Mouse (Mus musculus): ENCODE results near the gene Ankrd2.

Ankrd2 gene

GRCm38 (mm10) chr19:42015001-42015400 lies 20.8 kb upstream of the Ankrd2 start:
- no peak for DNase-seq (ENCODE audit: low spot score)

GRCm38 (mm10) chr19:42016251-42016650 lies 19.5 kb upstream of the Ankrd2 start:
- DNase-seq (ENCODE audit: low spot score), result no peak

GRCm38 (mm10) chr19:42016840-42017239 lies 19.0 kb upstream of the Ankrd2 start:
- no peak for DNase-seq (ENCODE audit: low spot score)

- peak; percentile 67 for DNase-seq (ENCODE audit: low spot score)
These were observed 18.2 kb upstream of the Ankrd2 start for GRCm38 (mm10) chr19:42017399-42018247.

GRCm38 (mm10) chr19:42019011-42019522 lies 16.7 kb upstream of the Ankrd2 start:
- no peak for DNase-seq (ENCODE audit: low spot score)

- no peak for DNase-seq (ENCODE audit: low spot score)
These were observed 13.9 kb upstream of the Ankrd2 start for GRCm38 (mm10) chr19:42021681-42022541.

- DNase-seq (ENCODE audit: low spot score), result no peak
These were observed 13.3 kb upstream of the Ankrd2 start for GRCm38 (mm10) chr19:42022542-42022848.

- DNase-seq (ENCODE audit: low spot score), result peak; percentile 87
These were observed 9.6 kb upstream of the Ankrd2 start for GRCm38 (mm10) chr19:42026158-42026557.

GRCm38 (mm10) chr19:42031112-42031511 lies 4.7 kb upstream of the Ankrd2 start:
- no peak for DNase-seq (ENCODE audit: low spot score)

- DNase-seq (ENCODE audit: low spot score), result no peak
These were observed 2.2 kb upstream of the Ankrd2 start for GRCm38 (mm10) chr19:42033611-42034010.

- no peak for DNase-seq (ENCODE audit: low spot score)
These were observed 1.5 kb upstream of the Ankrd2 start for GRCm38 (mm10) chr19:42034146-42034775.

- peak; percentile 41 for DNase-seq (ENCODE audit: low spot score)
These were observed 832 bp upstream of the Ankrd2 start for GRCm38 (mm10) chr19:42034881-42035455.

GRCm38 (mm10) chr19:42036357-42036756 lies 557 bp downstream of the Ankrd2 start:
- no peak for DNase-seq (ENCODE audit: low spot score)

- no peak for DNase-seq (ENCODE audit: low spot score)
These were observed 1.4 kb downstream of the Ankrd2 start for GRCm38 (mm10) chr19:42037167-42037702.

GRCm38 (mm10) chr19:42038310-42038709 lies 2.5 kb downstream of the Ankrd2 start:
- DNase-seq (ENCODE audit: low spot score), result no peak

GRCm38 (mm10) chr19:42043988-42044387 lies 8.2 kb downstream of the Ankrd2 start:
- no peak for DNase-seq (ENCODE audit: low spot score)

GRCm38 (mm10) chr19:42045269-42046102 lies 9.7 kb downstream of the Ankrd2 start, which contains the start of gene Hoga1:
Hoga1 (plus strand) TSS chr19:42045610.
- DNase-seq (ENCODE audit: low spot score), result peak; percentile 73

- no peak for DNase-seq (ENCODE audit: low spot score)
These were observed 14.5 kb downstream of the Ankrd2 start for GRCm38 (mm10) chr19:42050251-42050650.

GRCm38 (mm10) chr19:42051351-42051750 lies 15.6 kb downstream of the Ankrd2 start:
- no peak for DNase-seq (ENCODE audit: low spot score)

- DNase-seq (ENCODE audit: low spot score), result no peak
These were observed 16.1 kb downstream of the Ankrd2 start, which contains the start of gene 4933411K16Rik for GRCm38 (mm10) chr19:42051948-42052347. 4933411K16Rik (plus strand) TSS chr19:42052248.

- DNase-seq (ENCODE audit: low spot score), result no peak
These were observed 18.5 kb downstream of the Ankrd2 start for GRCm38 (mm10) chr19:42054255-42054654.
